Mouse (Mus musculus) midbrain, postnatal 0 days (tissue): Measurements from ENCODE around the gene Plb1. TPM values are rescaled to one million over a fixed set of nuclear protein-coding genes. Genes with fewer than 3 reads are reported as not detected.
A peak's percentile ranks its signal among the peaks of the same experiment; 100 is the strongest.

Experiments
- ATAC-seq: fragments of 200-750 bp; cut with Nextera tagmentation; 2 replicates; pipeline ENCODE4 v1.8.0; 2017; ENCODE audit warnings: moderate number of reproducible peaks, mild to moderate bottlenecking, moderate TSS enrichment, moderate library complexity; ENCODE audit not compliant: low FRiP score
- DNase-seq: peaks from one replicate; pipeline ENCODE4 v3.0.0-alpha.2; 2015; ENCODE audit warnings: low spot score
- H3K27ac ChIP-seq: fragments of 300-500 bp; sonication (generic); 2 replicates; pipeline ENCODE4 v1.5.1; 2014; ENCODE audit warnings: low read depth, mild to moderate bottlenecking, low read length, mixed read lengths
- H3K27me3 ChIP-seq: fragments of 300-500 bp; sonication (generic); 2 replicates; pipeline ENCODE4 v1.6.1; 2014; ENCODE audit warnings: low read length, control low read depth, mixed read lengths; ENCODE audit not compliant: insufficient read depth
- H3K36me3 ChIP-seq: fragments of 300-500 bp; sonication (generic); 2 replicates; pipeline ENCODE4 v1.6.1; 2014; ENCODE audit warnings: low read length, control low read depth, mixed read lengths; ENCODE audit not compliant: insufficient read depth
- H3K4me1 ChIP-seq: fragments of 300-500 bp; sonication (generic); 2 replicates; pipeline ENCODE4 v1.6.1; 2014; ENCODE audit warnings: mild to moderate bottlenecking, control low read depth, antibody characterized with exemption, low read length, mixed read lengths; ENCODE audit not compliant: insufficient read depth
- H3K4me2 ChIP-seq: fragments of 300-500 bp; sonication (generic); 2 replicates; pipeline ENCODE4 v1.6.1; 2014; ENCODE audit warnings: low read depth, mild to moderate bottlenecking, low read length, mixed read lengths; ENCODE audit not compliant: poor library complexity, severe bottlenecking
- H3K4me3 ChIP-seq: fragments of 300-500 bp; sonication (generic); 2 replicates; pipeline ENCODE4 v1.5.1; 2014; ENCODE audit warnings: low read depth, mild to moderate bottlenecking, low read length, moderate library complexity
- H3K9ac ChIP-seq: fragments of 300-500 bp; sonication (generic); replicated peaks from 2 replicates; pipeline ENCODE4 v1.6.1; 2014; ENCODE audit warnings: mild to moderate bottlenecking, low read length, moderate library complexity, mixed read lengths; ENCODE audit not compliant: poor library complexity, severe bottlenecking
- H3K9me3 ChIP-seq: fragments of 300-500 bp; sonication (generic); 2 replicates; pipeline ENCODE4 v1.6.1; 2016; ENCODE audit warnings: low read length, control low read depth
- CTCF ChIP-seq: IDR thresholded peaks from 2 replicates; pipeline ENCODE4 v1.5.1; 2016; ENCODE audit warnings: antibody characterized with exemption, mild to moderate bottlenecking
- WGBS: fragments of 180-500 bp; shearing (Covaris S2); extraction: QIAGEN DNeasy Blood & Tissue Kit; methylation state at CpG from one replicate; pipeline ENCODE4 v1.1.7; 2014; 5-methylcytosine and 5-hydroxymethylcytosine counted together
- polyA plus RNA-seq: library from polyadenylated mRNA; unstranded; fragments of >200 nt; fragmentation: Nextera tagmentation; extraction: Ambion mirVana; gene quantifications from 2 replicates; pipeline ENCODE4 v1.2.1, GENCODE M21; 2015
- total RNA-seq: library from RNA; depleted of rRNA; stranded (reverse); fragments of >200 nt; gene quantifications from 2 replicates; pipeline ENCODE4 v1.2.3, GENCODE M21; 2014

Gene Plb1
- total and polyA plus RNA-seq, 2 experiments from 2014 or later, result 0.11 to 0.60 TPM

GRCm38 (mm10) chr5:32322146-32322811 is 89.8 kb downstream of the Plb1 start:
- Histone ChIP-seq H3K27ac (no peak overlapping the region), H3K4me3 (no peak overlapping the region), H3K9ac (no peak overlapping the region), H3K36me3 (no peaks in the 10 kb centered on the region), H3K4me2 (no peak overlapping the region), H3K9me3 (no peaks in the 10 kb centered on the region), H3K27me3 (no peaks in the 10 kb centered on the region), H3K4me1 (no peaks in the 10 kb centered on the region)
- ATAC-seq, result no peak
- peak; percentile 89 for TF ChIP-seq CTCF
- DNase-seq, result peak; percentile 78
- WGBS, result 37% methylated on average over 7 of the region's 7 CpGs

GRCm38 (mm10) chr5:32328139-32328538 is 95.6 kb downstream of the Plb1 start:
- no peaks in the 10 kb centered on the region for H3K4me1 ChIP-seq
- no peaks in the 10 kb centered on the region for H3K27me3 ChIP-seq
- DNase-seq (no peak), ATAC-seq (no peak)
- H3K9me3 ChIP-seq, result no peaks in the 10 kb centered on the region
- no peak for TF ChIP-seq CTCF
- H3K4me2 ChIP-seq, result no peak overlapping the region
- no peak overlapping the region for H3K4me3 ChIP-seq
- WGBS, result 88% methylated on average over 7 of the region's 7 CpGs
- no peak overlapping the region for H3K9ac ChIP-seq
- H3K27ac ChIP-seq, result no peak overlapping the region
- H3K36me3 ChIP-seq, result no peaks in the 10 kb centered on the region

GRCm38 (mm10) chr5:32332591-32332990 is 100.1 kb downstream of the Plb1 start:
- Histone ChIP-seq H3K4me1 (no peaks in the 10 kb centered on the region), H3K4me2 (no peak overlapping the region), H3K9me3 (no peaks in the 10 kb centered on the region), H3K4me3 (no peak overlapping the region), H3K9ac (no peak overlapping the region), H3K27ac (no peak overlapping the region), H3K27me3 (no peaks in the 10 kb centered on the region), H3K36me3 (no peaks in the 10 kb centered on the region)
- ATAC-seq (no peak), DNase-seq (no peak)
- 89% methylated on average over 4 of the region's 4 CpGs for WGBS
- no peak for TF ChIP-seq CTCF

GRCm38 (mm10) chr5:32335172-32335571 is 102.7 kb downstream of the Plb1 start:
- TF ChIP-seq CTCF, result no peak
- Histone ChIP-seq H3K9ac (no peak overlapping the region), H3K9me3 (no peaks in the 10 kb centered on the region), H3K4me3 (no peak overlapping the region), H3K27ac (no peak overlapping the region), H3K27me3 (no peaks in the 10 kb centered on the region), H3K4me2 (no peak overlapping the region), H3K4me1 (no peaks in the 10 kb centered on the region), H3K36me3 (no peaks in the 10 kb centered on the region)
- DNase-seq, result peak; percentile 94
- peak; percentile 76 for ATAC-seq
- WGBS, result 38% methylated on average over 6 of the region's 6 CpGs

GRCm38 (mm10) chr5:32336092-32336491 is 103.6 kb downstream of the Plb1 start:
- TF ChIP-seq CTCF, result no peak
- WGBS, result 78% methylated on average over 5 of the region's 5 CpGs
- Histone ChIP-seq H3K4me2 (no peak overlapping the region), H3K36me3 (no peaks in the 10 kb centered on the region), H3K27ac (no peak overlapping the region), H3K4me1 (no peaks in the 10 kb centered on the region), H3K9me3 (no peaks in the 10 kb centered on the region), H3K27me3 (no peaks in the 10 kb centered on the region), H3K9ac (no peak overlapping the region), H3K4me3 (no peak overlapping the region)
- no peak for ATAC-seq
- no peak for DNase-seq

GRCm38 (mm10) chr5:32337336-32337735 is 104.8 kb downstream of the Plb1 start:
- DNase-seq (no peak), ATAC-seq (no peak)
- Histone ChIP-seq H3K27me3 (no peaks in the 10 kb centered on the region), H3K9me3 (no peaks in the 10 kb centered on the region), H3K4me1 (no peaks in the 10 kb centered on the region), H3K27ac (no peak overlapping the region), H3K4me2 (no peak overlapping the region), H3K36me3 (no peaks in the 10 kb centered on the region), H3K4me3 (no peak overlapping the region), H3K9ac (no peak overlapping the region)
- no peak for TF ChIP-seq CTCF
- 66% methylated on average over 1 of the region's 1 CpGs for WGBS
